Mouse (Mus musculus): ENCODE data around the gene Gm16440.
"Not testable (repeated sequence)": the region's sequence is repeated elsewhere in the genome, so short reads cannot be mapped to it uniquely, and the experiment has no call there.

DNA sequence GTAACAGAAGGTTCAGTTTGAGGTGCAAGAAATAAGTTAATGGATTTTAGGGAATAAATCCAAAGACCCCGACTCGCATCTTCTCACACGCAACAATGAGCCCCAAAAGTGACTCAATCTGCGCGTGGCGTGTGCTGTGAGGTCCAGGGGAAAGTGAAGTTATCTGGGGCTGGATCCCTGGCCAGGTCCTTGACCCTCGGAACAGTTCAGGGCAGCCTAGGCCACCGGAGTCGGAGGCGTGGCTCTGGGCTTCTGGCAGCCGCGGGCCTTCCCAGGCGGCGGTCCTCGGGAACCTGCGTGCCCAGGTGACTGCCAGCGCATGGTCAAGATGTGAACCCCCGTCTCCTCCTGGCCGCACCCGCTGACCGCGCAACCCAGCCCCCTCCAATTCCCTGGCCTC lies 36.2 kb upstream of the Gm16440 start:
- not testable (repeated sequence) for TF ChIP-seq CTCF (IDR thresholded peaks at IDR 0.05; ENCODE audit: low read depth); EP300 (optimal IDR thresholded peaks at IDR 0.05)

All from stomach, postnatal 0 days (tissue).